ENCODE assay signal across 14 mouse cellular contexts in the genomic region with DNA sequence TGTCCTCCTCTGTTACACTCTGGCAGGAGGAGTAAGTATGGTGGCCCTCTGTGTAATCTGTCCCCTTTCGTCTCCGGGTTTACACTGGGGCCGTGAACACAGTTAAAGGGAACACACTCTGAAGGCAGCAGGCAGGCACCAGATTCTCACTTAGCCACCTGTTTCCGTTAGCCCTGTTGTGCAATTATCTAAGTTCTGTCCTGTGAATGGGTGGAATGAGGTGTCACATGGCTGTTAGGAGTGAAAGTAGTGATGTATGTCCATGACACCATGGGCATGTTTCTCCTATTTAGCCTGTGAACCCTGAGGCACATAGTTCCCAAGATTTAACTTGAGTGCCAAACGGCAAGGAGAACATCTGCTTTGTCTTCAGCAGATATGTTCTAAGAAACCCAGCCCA. TPM values are rescaled to one million over a fixed set of nuclear protein-coding genes. Genes with fewer than 3 reads are reported as not detected.
A peak's percentile ranks its signal among the peaks of the same experiment; 100 is the strongest.
DNase-seq lines count a peak whose midpoint lies in the region; ATAC-seq and TF ChIP-seq lines count a peak whose summit lies in the region.
"Had no signal": no experiment of that assay in that cellular context is flagged by ENCODE, and none has a peak within 500 bp of the region (broad histone marks: within the 10 kb centered on the region; RNA-seq: fewer than 3 reads in every experiment).

No protein-coding gene starts in this region.

- no peak overlapping the region for H3K4me3 ChIP-seq in lung, embryonic 14.5 days (ENCODE audit: low read depth, low read length)
- H3K4me3 ChIP-seq: heart, embryonic 13.5 days; hindbrain, embryonic 15.5 days; neural tube, embryonic 15.5 days had no signal

- no peak overlapping the region for H3K4me2 ChIP-seq in lung, embryonic 14.5 days
- H3K4me2 ChIP-seq: heart, embryonic 13.5 days; hindbrain, embryonic 15.5 days; neural tube, embryonic 15.5 days had no signal

- no peak overlapping the region for H3K27ac ChIP-seq in lung, embryonic 14.5 days (ENCODE audit: low read depth)
- H3K27ac ChIP-seq: heart, embryonic 13.5 days; hindbrain, embryonic 15.5 days; neural tube, embryonic 15.5 days had no signal

- no peak for TF ChIP-seq CTCF in lung, embryonic 14.5 days (IDR thresholded peaks at IDR 0.05; ENCODE audit: low read depth)

- ATAC-seq in lung, embryonic 14.5 days (ENCODE audit: insufficient read depth): 0 out of 2 replicates have a peak, but pooled peaks have one; percentile 42
- peak; percentile 94 for ATAC-seq in megakaryocyte progenitor cell, adult 5-6 weeks (replicated peaks; ENCODE audit: poor library complexity)

- H3K36me3 ChIP-seq in lung, embryonic 14.5 days (ENCODE audit: insufficient read depth): no peaks in the 10 kb centered on the region
- H3K36me3 ChIP-seq: heart, embryonic 13.5 days; hindbrain, embryonic 15.5 days; neural tube, embryonic 15.5 days had no signal

- H3K9ac ChIP-seq in lung, embryonic 14.5 days: no peak overlapping the region
- H3K9ac ChIP-seq: heart, embryonic 13.5 days; hindbrain, embryonic 15.5 days; neural tube, embryonic 15.5 days had no signal

- peaks cover 21% of the 10 kb centered on the region for H3K4me1 ChIP-seq in lung, embryonic 14.5 days (ENCODE audit: insufficient read depth)

- no peaks in the 10 kb centered on the region for H3K27me3 ChIP-seq in lung, embryonic 14.5 days (ENCODE audit: insufficient read depth, low read length)
- H3K27me3 ChIP-seq: heart, embryonic 13.5 days; hindbrain, embryonic 15.5 days; neural tube, embryonic 15.5 days had no signal

- DNase-seq in lung, embryonic 14.5 days: no peak
- no peak for DNase-seq in lung, adult 18-20 months
- peak; percentile 23 for DNase-seq in c-Kit-positive CD71-negative TER-119-negative erythroid progenitor cells, embryonic 14.5 days (ENCODE audit: low read depth)
- DNase-seq in thymus, postnatal 4 days: peak; percentile 52
- DNase-seq in adrenal gland, postnatal 4 days (ENCODE audit: low spot score in 2 of 2): no peak
- DNase-seq in MN1 (ENCODE audit: low spot score): no peak
- DNase-seq: cerebellum, adult 2 months; gastrocnemius, postnatal 10 days; layer of hippocampus, adult 9-11 months; right cerebral cortex, adult 18-20 months had no signal

- no peaks in the 10 kb centered on the region for H3K9me3 ChIP-seq in lung, embryonic 14.5 days (ENCODE audit: low read depth, low read length)
- H3K9me3 ChIP-seq: heart, embryonic 13.5 days; hindbrain, embryonic 15.5 days; neural tube, embryonic 15.5 days had no signal

- 65% methylated on average over 5 of the region's 5 CpGs for WGBS in lung, embryonic 14.5 days

RNA-seq across cellular contexts. Expression of a gene that starts 55.7 kb away (rescaled TPM):
- polyA plus RNA-seq in lung, embryonic 14.5 days (2014; fragmentation: Nextera tagmentation; extraction: Ambion mirVana): 52.4 and 59.1 TPM in 2 replicates
- total RNA-seq in megakaryocyte progenitor cell, adult 5-6 weeks (2015): 5.4 and 9.8 TPM in 2 replicates
- 14.5 and 15.8 TPM in 2 replicates for total RNA-seq in megakaryocyte progenitor cell, adult 5-6 weeks (2017)
- total RNA-seq in adrenal gland, postnatal 4 days (2021): 10 to 100 TPM; 38.6 to 46.3 TPM

Comparison
In these comparisons a context has a peak if more than half of its experiments do, and no peak if none do; other contexts are left out.
1. DNase-seq: peak in c-Kit-positive CD71-negative TER-119-negative erythroid progenitor cells, embryonic 14.5 days (single experiment) and thymus, postnatal 4 days (single experiment); none in lung, embryonic 14.5 days (single experiment), lung, adult 18-20 months (0 of 2), adrenal gland, postnatal 4 days (0 of 2) and MN1 (single experiment).